Mouse (Mus musculus) neural tube, embryonic 11.5 days (tissue): ENCODE measurements at regions not wholly inside any gene's neighbourhood (a gene's known extent, or its start where the extent isn't known, plus 50 kb on each side); places are given as distances from the start of the nearest gene placed in this dataset.
A peak's percentile ranks its signal among the peaks of the same experiment; 100 is the strongest.

Experiments used
- ATAC-seq: fragments of 200-750 bp; cut with Nextera tagmentation; 2 replicates; pipeline ENCODE4 v1.8.0; 2017; ENCODE audit warnings: moderate number of reproducible peaks, mild to moderate bottlenecking, moderate TSS enrichment, moderate library complexity; ENCODE audit not compliant: insufficient read depth, low FRiP score, low TSS enrichment
- DNase-seq: peaks from one replicate; pipeline ENCODE4 v3.0.0-alpha.2; 2015; ENCODE audit warnings: low spot score
- H3K27ac ChIP-seq: fragments of 300-500 bp; sonication (generic); 2 replicates; pipeline ENCODE4 v1.5.1; 2014; ENCODE audit warnings: low read depth, mild to moderate bottlenecking, low read length
- H3K27me3 ChIP-seq: fragments of 300-500 bp; sonication (generic); 2 replicates; pipeline ENCODE4 v1.6.1; 2014; ENCODE audit warnings: mild to moderate bottlenecking, low read length, mixed read lengths; ENCODE audit not compliant: control insufficient read depth, insufficient read depth
- H3K36me3 ChIP-seq: fragments of 300-500 bp; sonication (generic); 2 replicates; pipeline ENCODE4 v1.6.1; 2014; ENCODE audit warnings: mild to moderate bottlenecking, low read length, moderate library complexity, mixed read lengths; ENCODE audit not compliant: control insufficient read depth, insufficient read depth
- H3K4me1 ChIP-seq: fragments of 300-500 bp; sonication (generic); 2 replicates; pipeline ENCODE4 v1.6.1; 2014; ENCODE audit warnings: low read length, mixed read lengths; ENCODE audit not compliant: control insufficient read depth, insufficient read depth
- H3K4me2 ChIP-seq: fragments of 300-500 bp; sonication (generic); 2 replicates; pipeline ENCODE4 v1.6.1; 2014; ENCODE audit warnings: low read depth, mild to moderate bottlenecking, moderate library complexity
- H3K4me3 ChIP-seq: fragments of 300-500 bp; sonication (generic); 2 replicates; pipeline ENCODE4 v1.5.1; 2014; ENCODE audit warnings: low read depth, low read length
- H3K9ac ChIP-seq: fragments of 300-500 bp; sonication (generic); 2 replicates; pipeline ENCODE4 v1.6.1; 2014; ENCODE audit warnings: mild to moderate bottlenecking, low read length
- H3K9me3 ChIP-seq: fragments of 300-500 bp; sonication (generic); 2 replicates; pipeline ENCODE4 v1.6.1; 2016; ENCODE audit warnings: low read length; ENCODE audit not compliant: control insufficient read depth
- WGBS: fragments of 180-500 bp; shearing (Covaris S2); extraction: QIAGEN DNeasy Blood & Tissue Kit; methylation state at CpG from one replicate; pipeline ENCODE4 v1.1.7; 2014; 5-methylcytosine and 5-hydroxymethylcytosine counted together

DNA sequence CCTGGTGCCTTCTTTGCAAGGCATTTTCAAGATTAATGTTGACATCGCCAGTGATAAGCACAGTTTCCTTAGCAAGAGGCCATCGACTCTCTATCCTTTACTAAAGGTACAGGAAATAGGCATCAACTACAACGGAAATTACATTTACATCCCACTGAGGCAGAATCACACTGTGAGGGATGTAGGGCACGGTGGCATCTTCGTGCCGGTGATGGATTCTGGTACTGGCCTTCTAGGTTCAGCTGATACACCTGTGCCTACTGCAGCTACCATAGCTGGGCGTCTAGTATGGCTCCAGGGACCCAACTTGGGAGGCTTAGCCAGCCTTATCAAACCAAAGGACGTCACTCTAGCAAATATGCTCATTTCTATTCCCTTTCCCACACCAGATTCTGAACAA lies 313.5 kb upstream of the Zfp637 start:
- Histone ChIP-seq H3K4me2 (no peak overlapping the region), H3K9ac (no peak overlapping the region), H3K9me3 (no peaks in the 10 kb centered on the region), H3K4me3 (no peak overlapping the region), H3K4me1 (no peaks in the 10 kb centered on the region), H3K36me3 (no peaks in the 10 kb centered on the region), H3K27ac (no peak overlapping the region), H3K27me3 (no peaks in the 10 kb centered on the region)
- ATAC-seq = no peak
- no peak for DNase-seq
- WGBS = 89% methylated on average over 8 of the region's 8 CpGs

DNA sequence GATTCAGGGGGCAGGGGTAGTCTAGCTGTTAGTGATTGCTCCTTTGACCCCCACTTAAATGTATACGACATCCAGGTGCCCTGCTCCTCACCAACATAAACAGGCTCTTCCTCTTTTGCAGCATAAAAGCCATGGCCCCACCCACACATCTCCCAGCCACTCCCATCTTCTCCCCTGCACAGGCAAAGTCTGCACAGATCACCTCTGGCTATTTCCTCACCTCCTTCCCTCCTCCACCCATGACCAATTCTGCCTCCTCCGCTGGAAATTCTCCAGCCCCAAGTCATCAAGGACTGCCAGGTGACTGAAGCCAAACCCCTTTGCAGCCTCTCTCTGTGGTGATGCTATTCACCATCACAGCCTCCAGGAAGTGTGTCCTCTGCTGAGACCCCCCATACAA lies 306.8 kb upstream of the Zfp637 start:
- no peaks in the 10 kb centered on the region for H3K36me3 ChIP-seq
- H3K27me3 ChIP-seq = no peaks in the 10 kb centered on the region
- H3K4me1 ChIP-seq = no peaks in the 10 kb centered on the region
- H3K9ac ChIP-seq = no peak overlapping the region
- no peak overlapping the region for H3K4me2 ChIP-seq
- no peak overlapping the region for H3K4me3 ChIP-seq
- no peak for DNase-seq
- no peak for ATAC-seq
- 37% methylated on average over 2 of the region's 2 CpGs for WGBS
- no peaks in the 10 kb centered on the region for H3K9me3 ChIP-seq
- H3K27ac ChIP-seq = no peak overlapping the region

- WGBS = 92% methylated on average over 9 of the region's 9 CpGs
- Histone ChIP-seq H3K9me3 (no peaks in the 10 kb centered on the region), H3K36me3 (no peaks in the 10 kb centered on the region), H3K9ac (no peak overlapping the region), H3K4me2 (no peak overlapping the region), H3K4me3 (no peak overlapping the region), H3K4me1 (no peaks in the 10 kb centered on the region), H3K27ac (no peak overlapping the region), H3K27me3 (no peaks in the 10 kb centered on the region)
- ATAC-seq = no peak
- DNase-seq = no peak
These were observed 306.0 kb upstream of the Zfp637 start for GRCm38 (mm10) chr6:117534991-117535390.

DNA sequence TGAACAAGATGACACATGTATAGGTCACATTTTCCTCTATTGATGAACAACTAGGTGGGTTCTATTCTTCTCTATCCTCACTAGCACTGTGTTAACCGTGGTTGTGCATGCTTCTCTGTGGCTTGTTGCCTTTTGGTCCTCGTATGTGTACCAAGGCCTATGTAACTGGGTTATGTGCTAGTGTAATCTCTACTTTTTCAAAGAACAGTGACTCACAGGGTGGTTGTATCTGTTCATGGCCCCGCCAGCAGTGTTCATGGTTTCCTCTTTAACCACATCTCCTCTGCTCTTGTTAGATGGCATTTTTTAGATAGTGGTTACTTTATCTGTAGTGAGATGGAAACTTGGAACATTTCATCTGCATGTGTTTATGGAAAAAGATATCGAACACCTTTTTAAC lies 304.9 kb upstream of the Zfp637 start:
- Histone ChIP-seq H3K36me3 (no peaks in the 10 kb centered on the region), H3K9ac (no peak overlapping the region), H3K4me1 (no peaks in the 10 kb centered on the region), H3K4me3 (no peak overlapping the region), H3K27me3 (no peaks in the 10 kb centered on the region), H3K27ac (no peak overlapping the region), H3K9me3 (no peaks in the 10 kb centered on the region), H3K4me2 (no peak overlapping the region)
- 87% methylated on average over 4 of the region's 4 CpGs for WGBS
- DNase-seq (no peak), ATAC-seq (no peak)

DNA sequence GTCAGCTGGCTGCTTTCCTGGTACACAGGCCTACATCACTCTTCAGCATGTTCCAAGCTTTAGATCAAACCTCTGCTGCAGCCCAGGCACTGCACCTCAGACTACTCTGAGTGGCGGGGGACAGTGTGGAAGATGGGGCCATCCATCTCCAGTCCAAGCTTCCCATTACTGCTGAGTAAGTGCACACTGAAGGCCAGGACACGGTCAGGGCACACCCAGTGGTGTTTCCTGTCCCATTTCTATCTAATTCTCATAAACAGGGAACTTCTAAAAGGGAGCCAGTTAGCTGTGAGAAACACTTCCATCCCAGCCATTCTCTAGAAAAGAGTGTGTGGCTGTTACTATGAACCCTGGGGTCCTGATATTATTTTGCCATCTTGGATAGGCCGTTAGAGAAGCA lies 298.5 kb upstream of the Zfp637 start:
- Histone ChIP-seq H3K4me1 (no peaks in the 10 kb centered on the region), H3K9ac (no peak overlapping the region), H3K4me2 (no peak overlapping the region), H3K27me3 (no peaks in the 10 kb centered on the region), H3K36me3 (no peaks in the 10 kb centered on the region), H3K9me3 (no peaks in the 10 kb centered on the region), H3K27ac (no peak overlapping the region), H3K4me3 (no peak overlapping the region)
- no peak for ATAC-seq
- WGBS = 80% methylated on average over 3 of the region's 3 CpGs
- DNase-seq = no peak

DNA sequence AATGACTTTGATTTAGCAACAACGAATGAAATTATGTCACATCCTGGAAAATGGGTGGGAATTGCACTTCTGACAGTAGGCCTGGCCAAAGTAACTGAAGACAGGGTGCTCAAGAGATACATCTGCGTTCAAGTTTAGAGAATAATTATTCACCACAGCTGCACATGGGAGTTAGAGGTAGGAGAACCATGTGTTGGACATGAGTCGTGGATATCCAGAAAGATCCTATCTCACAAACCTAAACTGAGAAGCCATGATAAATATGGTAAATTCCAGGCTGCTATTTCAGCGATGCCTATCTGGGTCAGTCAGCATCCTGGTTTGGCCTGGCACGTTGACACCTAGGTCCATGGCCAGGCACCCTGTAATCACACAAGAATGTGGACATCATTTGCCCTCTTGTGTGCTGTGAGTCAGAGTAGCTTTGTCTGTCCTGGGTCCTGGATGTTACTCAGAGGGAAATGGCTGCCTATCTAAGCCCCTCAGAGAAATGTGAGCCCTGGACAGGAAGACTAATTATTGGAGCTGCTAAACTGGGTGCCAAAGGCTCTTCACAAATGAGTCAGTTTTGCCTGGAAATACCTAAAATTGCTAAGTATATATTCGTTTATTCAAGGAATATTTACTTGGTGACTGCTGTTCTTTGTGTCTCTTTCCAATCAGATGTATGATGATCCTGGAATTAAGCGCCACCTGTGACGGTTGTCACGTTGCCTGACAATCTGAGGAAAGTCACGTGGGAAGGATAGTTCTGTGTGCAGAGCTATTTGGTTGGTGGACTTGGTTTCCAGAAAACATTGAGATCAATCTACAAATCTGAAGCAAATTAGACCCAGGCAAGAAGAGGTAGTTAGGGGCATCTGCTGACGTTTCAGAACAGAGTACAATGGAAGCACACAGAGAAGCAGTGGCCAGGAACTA lies 296.4 kb upstream of the Zfp637 start:
- H3K4me2 ChIP-seq = no peak overlapping the region
- H3K27ac ChIP-seq = no peak overlapping the region
- no peaks in the 10 kb centered on the region for H3K36me3 ChIP-seq
- 91% methylated on average over 11 of the region's 11 CpGs for WGBS
- H3K9ac ChIP-seq = no peak overlapping the region
- H3K4me1 ChIP-seq = no peaks in the 10 kb centered on the region
- H3K4me3 ChIP-seq = no peak overlapping the region
- H3K9me3 ChIP-seq = no peaks in the 10 kb centered on the region
- ATAC-seq (no peak), DNase-seq (no peak)
- H3K27me3 ChIP-seq = no peaks in the 10 kb centered on the region; the same call in 1 of the 2 replicates

GRCm38 (mm10) chr6:117550930-117551329 lies 290.1 kb upstream of the Zfp637 start:
- ATAC-seq (no peak), DNase-seq (no peak)
- H3K4me1 ChIP-seq = no peaks in the 10 kb centered on the region
- no peaks in the 10 kb centered on the region for H3K36me3 ChIP-seq
- no peak overlapping the region for H3K9ac ChIP-seq
- no peak overlapping the region for H3K27ac ChIP-seq
- no peaks in the 10 kb centered on the region; the same call in 1 of the 2 replicates for H3K27me3 ChIP-seq
- no peak overlapping the region for H3K4me3 ChIP-seq
- WGBS = 89% methylated on average over 7 of the region's 7 CpGs
- no peak overlapping the region for H3K4me2 ChIP-seq
- H3K9me3 ChIP-seq = no peaks in the 10 kb centered on the region

- H3K27ac ChIP-seq = no peak overlapping the region
- H3K4me1 ChIP-seq = peaks cover 7% of the 10 kb centered on the region; the same call in 1 of the 2 replicates
- no peak overlapping the region for H3K9ac ChIP-seq
- 15% methylated on average over 6 of the region's 6 CpGs for WGBS
- H3K9me3 ChIP-seq = no peaks in the 10 kb centered on the region
- ATAC-seq (peak; percentile 63; the same call in 1 of the 2 replicates), DNase-seq (peak; percentile 60)
- H3K36me3 ChIP-seq = no peaks in the 10 kb centered on the region
- H3K4me3 ChIP-seq = no peak overlapping the region
- no peaks in the 10 kb centered on the region; the same call in 1 of the 2 replicates for H3K27me3 ChIP-seq
- H3K4me2 ChIP-seq = no peak overlapping the region
These were observed 288.8 kb upstream of the Zfp637 start for GRCm38 (mm10) chr6:117552006-117552667.

- no peaks in the 10 kb centered on the region for H3K4me1 ChIP-seq
- ATAC-seq = no peak
- H3K9me3 ChIP-seq = no peaks in the 10 kb centered on the region
- H3K4me2 ChIP-seq = no peak overlapping the region
- no peak overlapping the region for H3K9ac ChIP-seq
- no peak overlapping the region for H3K27ac ChIP-seq
- no peaks in the 10 kb centered on the region for H3K27me3 ChIP-seq
- 92% methylated on average over 6 of the region's 6 CpGs for WGBS
- no peak overlapping the region for H3K4me3 ChIP-seq
- no peaks in the 10 kb centered on the region for H3K36me3 ChIP-seq
- DNase-seq = no peak
These were observed 277.8 kb upstream of the Zfp637 start for GRCm38 (mm10) chr6:117563159-117563558.
